8 mouse cellular contexts compared by ENCODE assay signal in the genomic region with DNA sequence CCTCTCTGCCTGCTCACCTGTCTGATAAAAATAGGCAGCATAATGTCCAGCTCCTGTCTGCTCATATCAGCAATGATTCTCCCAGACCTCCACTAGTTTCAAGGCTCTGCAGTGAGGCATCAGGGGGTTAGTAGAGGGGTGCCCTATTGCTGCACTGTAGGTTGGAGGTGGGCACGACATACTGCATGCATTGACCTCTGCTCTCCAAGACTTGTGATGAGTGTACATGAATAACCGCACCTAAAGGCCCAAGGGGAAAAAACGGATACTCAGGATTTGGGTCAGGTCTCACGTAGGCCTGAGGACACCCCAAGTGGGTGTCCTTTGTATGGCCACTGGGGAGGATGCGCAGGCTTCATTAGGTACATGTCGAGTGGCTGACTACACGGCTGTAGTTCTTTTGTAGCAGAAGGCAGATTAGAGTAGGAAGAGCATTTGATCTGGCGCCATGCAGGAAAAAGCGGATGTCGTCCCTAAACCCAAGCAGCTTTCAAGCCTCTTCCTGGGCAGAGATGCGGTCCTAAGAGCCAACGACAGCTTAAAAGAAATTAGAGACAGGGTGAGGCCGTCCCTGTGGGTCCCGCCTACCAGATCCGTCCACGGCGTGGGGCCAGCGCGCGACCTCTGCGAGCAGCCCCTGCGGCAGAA. TPM values are rescaled to one million over a fixed set of nuclear protein-coding genes. Genes with fewer than 3 reads are reported as not detected.
DNase-seq lines count a peak whose midpoint lies in the region; ATAC-seq and TF ChIP-seq lines count a peak whose summit lies in the region.

No protein-coding gene starts in this region.

- no peak; the same call in 1 of the 2 replicates for ATAC-seq in heart, embryonic 16.5 days (replicated peaks; ENCODE audit: extremely low read depth, insufficient read depth, low FRiP score)
- ATAC-seq in forebrain, postnatal 0 days = no peak; the same call in 1 of the 2 replicates

- 5% methylated on average over 22 of the region's 22 CpGs for WGBS in heart, embryonic 16.5 days
- 3% methylated on average over 22 of the region's 22 CpGs for WGBS in forebrain, postnatal 0 days
- WGBS in midbrain, embryonic 10.5 days = 4% methylated on average over 22 of the region's 22 CpGs

- peaks cover 16% of the 10 kb centered on the region for H3K36me3 ChIP-seq in heart, embryonic 16.5 days (ENCODE audit: control insufficient read depth, insufficient read depth)
- H3K36me3 ChIP-seq in forebrain, postnatal 0 days (ENCODE audit: insufficient read depth) = peaks cover 14% of the 10 kb centered on the region
- peaks cover 23% of the 10 kb centered on the region for H3K36me3 ChIP-seq in midbrain, embryonic 10.5 days

- H3K9me3 ChIP-seq in heart, embryonic 16.5 days (replicated peaks; ENCODE audit: control insufficient read depth, low read length) = no peaks in the 10 kb centered on the region
- no peaks in the 10 kb centered on the region for H3K9me3 ChIP-seq in forebrain, postnatal 0 days (ENCODE audit: low read length)
- H3K9me3 ChIP-seq in midbrain, embryonic 10.5 days (replicated peaks) = no peaks in the 10 kb centered on the region

- TF ChIP-seq CTCF in forebrain, postnatal 0 days (IDR thresholded peaks at IDR 0.05; ENCODE audit: low read depth) = no peak

- H3K27me3 ChIP-seq in heart, embryonic 16.5 days (ENCODE audit: control insufficient read depth, insufficient read depth, low read length) = no peaks in the 10 kb centered on the region
- H3K27me3 ChIP-seq in forebrain, postnatal 0 days (ENCODE audit: insufficient read depth, low read length) = no peaks in the 10 kb centered on the region
- H3K27me3 ChIP-seq in midbrain, embryonic 10.5 days (ENCODE audit: low read depth, poor library complexity, severe bottlenecking) = peaks cover 18% of the 10 kb centered on the region

- DNase-seq in heart, adult 11 months = no peak
- DNase-seq in MEL-GATA-1-ER (ENCODE audit: extremely low read depth, low read depth) = peak; percentile 56
- no peak for DNase-seq in forebrain, postnatal 0 days
- DNase-seq in midbrain, embryonic 10.5 days (ENCODE audit: low spot score) = no peak
- DNase-seq in spleen, adult 18-20 months = no peak
- DNase-seq in ovary, postnatal 10 days (ENCODE audit: low spot score) = no peak
- DNase-seq in cerebellum, adult 9-11 months = no peak

- peak overlapping the region; percentile 94 for H3K27ac ChIP-seq in heart, embryonic 16.5 days (ENCODE audit: low read length)
- H3K27ac ChIP-seq in forebrain, postnatal 0 days (ENCODE audit: low read depth, low read length) = peak overlapping the region; percentile 93
- H3K27ac ChIP-seq in midbrain, embryonic 10.5 days (replicated peaks) = peak overlapping the region; percentile 99

- peak overlapping the region; percentile 82 for H3K9ac ChIP-seq in heart, embryonic 16.5 days (ENCODE audit: low read length)
- H3K9ac ChIP-seq in forebrain, postnatal 0 days = peak overlapping the region; percentile 99

- peak overlapping the region; percentile 98 for H3K4me3 ChIP-seq in heart, embryonic 16.5 days (ENCODE audit: low read length)
- H3K4me3 ChIP-seq in forebrain, postnatal 0 days (ENCODE audit: low read depth, low read length) = peak overlapping the region; percentile 100
- peak overlapping the region; percentile 93 for H3K4me3 ChIP-seq in midbrain, embryonic 10.5 days

- H3K4me1 ChIP-seq in heart, embryonic 16.5 days (ENCODE audit: control insufficient read depth, insufficient read depth, low read length) = peaks cover 38% of the 10 kb centered on the region
- peaks cover 17% of the 10 kb centered on the region for H3K4me1 ChIP-seq in forebrain, postnatal 0 days (ENCODE audit: insufficient read depth)
- peaks cover 41% of the 10 kb centered on the region for H3K4me1 ChIP-seq in midbrain, embryonic 10.5 days

- peak overlapping the region; percentile 82 for H3K4me2 ChIP-seq in heart, embryonic 16.5 days (ENCODE audit: low read depth, low read length)
- H3K4me2 ChIP-seq in forebrain, postnatal 0 days (ENCODE audit: low read depth) = peak overlapping the region; percentile 74

RNA-seq across cellular contexts. Expression of gene Klf11, which starts 0.5 kb away (rescaled TPM):
- polyA plus RNA-seq in heart, embryonic 16.5 days (2015; fragmentation: Nextera tagmentation; extraction: Ambion mirVana) = 20.3 and 21.1 TPM in 2 replicates
- 27.3 and 30.7 TPM in 2 replicates for total RNA-seq in forebrain, postnatal 0 days (2014; rRNA removed)
- 20.4 and 22.9 TPM in 2 replicates for polyA plus RNA-seq in forebrain, postnatal 0 days (2015; fragmentation: Nextera tagmentation; extraction: Ambion mirVana)
- polyA plus RNA-seq in midbrain, embryonic 10.5 days (2016; fragmentation: Nextera tagmentation; extraction: Ambion mirVana) = 13.6 and 16.1 TPM in 2 replicates

RNA-seq across cellular contexts. Expression of gene Cys1, which starts 31.1 kb away (rescaled TPM):
- 0.97 and 1.5 TPM in 2 replicates for polyA plus RNA-seq in heart, embryonic 16.5 days (2015; fragmentation: Nextera tagmentation; extraction: Ambion mirVana)
- 4.2 and 5.8 TPM in 2 replicates for total RNA-seq in forebrain, postnatal 0 days (2014; rRNA removed)
- polyA plus RNA-seq in forebrain, postnatal 0 days (2015; fragmentation: Nextera tagmentation; extraction: Ambion mirVana) = 2.1 and 2.3 TPM in 2 replicates
- 0.39 and 0.49 TPM in 2 replicates for polyA plus RNA-seq in midbrain, embryonic 10.5 days (2016; fragmentation: Nextera tagmentation; extraction: Ambion mirVana)

RNA-seq across cellular contexts. Expression of gene Rrm2, which starts 57.5 kb away (rescaled TPM):
- polyA plus RNA-seq in heart, embryonic 16.5 days (2015; fragmentation: Nextera tagmentation; extraction: Ambion mirVana) = 231 and 265 TPM in 2 replicates
- 18.2 and 19.2 TPM in 2 replicates for total RNA-seq in forebrain, postnatal 0 days (2014; rRNA removed)
- polyA plus RNA-seq in forebrain, postnatal 0 days (2015; fragmentation: Nextera tagmentation; extraction: Ambion mirVana) = 50.3 and 50.7 TPM in 2 replicates
- polyA plus RNA-seq in midbrain, embryonic 10.5 days (2016; fragmentation: Nextera tagmentation; extraction: Ambion mirVana) = 732 and 813 TPM in 2 replicates
